Mouse (Mus musculus) midbrain, postnatal 0 days (tissue): ENCODE results near the gene Zkscan3. TPM values are rescaled to one million over a fixed set of nuclear protein-coding genes. Genes with fewer than 3 reads are reported as not detected.

Source experiments
- ATAC-seq: fragments of 200-750 bp; cut with Nextera tagmentation; 2 replicates; pipeline ENCODE4 v1.8.0; 2017; ENCODE audit warnings: moderate number of reproducible peaks, mild to moderate bottlenecking, moderate TSS enrichment, moderate library complexity; ENCODE audit not compliant: low FRiP score
- DNase-seq: peaks from one replicate; pipeline ENCODE4 v3.0.0-alpha.2; 2015; ENCODE audit warnings: low spot score
- H3K27ac ChIP-seq: fragments of 300-500 bp; sonication (generic); 2 replicates; pipeline ENCODE4 v1.5.1; 2014; ENCODE audit warnings: low read depth, mild to moderate bottlenecking, low read length, mixed read lengths
- H3K27me3 ChIP-seq: fragments of 300-500 bp; sonication (generic); 2 replicates; pipeline ENCODE4 v1.6.1; 2014; ENCODE audit warnings: low read length, control low read depth, mixed read lengths; ENCODE audit not compliant: insufficient read depth
- H3K36me3 ChIP-seq: fragments of 300-500 bp; sonication (generic); 2 replicates; pipeline ENCODE4 v1.6.1; 2014; ENCODE audit warnings: low read length, control low read depth, mixed read lengths; ENCODE audit not compliant: insufficient read depth
- H3K4me1 ChIP-seq: fragments of 300-500 bp; sonication (generic); 2 replicates; pipeline ENCODE4 v1.6.1; 2014; ENCODE audit warnings: mild to moderate bottlenecking, control low read depth, antibody characterized with exemption, low read length, mixed read lengths; ENCODE audit not compliant: insufficient read depth
- H3K4me2 ChIP-seq: fragments of 300-500 bp; sonication (generic); 2 replicates; pipeline ENCODE4 v1.6.1; 2014; ENCODE audit warnings: low read depth, mild to moderate bottlenecking, low read length, mixed read lengths; ENCODE audit not compliant: poor library complexity, severe bottlenecking
- H3K4me3 ChIP-seq: fragments of 300-500 bp; sonication (generic); 2 replicates; pipeline ENCODE4 v1.5.1; 2014; ENCODE audit warnings: low read depth, mild to moderate bottlenecking, low read length, moderate library complexity
- H3K9ac ChIP-seq: fragments of 300-500 bp; sonication (generic); replicated peaks from 2 replicates; pipeline ENCODE4 v1.6.1; 2014; ENCODE audit warnings: mild to moderate bottlenecking, low read length, moderate library complexity, mixed read lengths; ENCODE audit not compliant: poor library complexity, severe bottlenecking
- H3K9me3 ChIP-seq: fragments of 300-500 bp; sonication (generic); 2 replicates; pipeline ENCODE4 v1.6.1; 2016; ENCODE audit warnings: low read length, control low read depth
- CTCF ChIP-seq: IDR thresholded peaks from 2 replicates; pipeline ENCODE4 v1.5.1; 2016; ENCODE audit warnings: antibody characterized with exemption, mild to moderate bottlenecking
- WGBS: fragments of 180-500 bp; shearing (Covaris S2); extraction: QIAGEN DNeasy Blood & Tissue Kit; methylation state at CpG from one replicate; pipeline ENCODE4 v1.1.7; 2014; 5-methylcytosine and 5-hydroxymethylcytosine counted together
- polyA plus RNA-seq: library from polyadenylated mRNA; unstranded; fragments of >200 nt; fragmentation: Nextera tagmentation; extraction: Ambion mirVana; gene quantifications from 2 replicates; pipeline ENCODE4 v1.2.1, GENCODE M21; 2015
- total RNA-seq: library from RNA; depleted of rRNA; stranded (reverse); fragments of >200 nt; gene quantifications from 2 replicates; pipeline ENCODE4 v1.2.3, GENCODE M21; 2014

Gene Zkscan3
- total and polyA plus RNA-seq, 2 experiments from 2014 or later: 32.9 to 37.9 TPM

DNA sequence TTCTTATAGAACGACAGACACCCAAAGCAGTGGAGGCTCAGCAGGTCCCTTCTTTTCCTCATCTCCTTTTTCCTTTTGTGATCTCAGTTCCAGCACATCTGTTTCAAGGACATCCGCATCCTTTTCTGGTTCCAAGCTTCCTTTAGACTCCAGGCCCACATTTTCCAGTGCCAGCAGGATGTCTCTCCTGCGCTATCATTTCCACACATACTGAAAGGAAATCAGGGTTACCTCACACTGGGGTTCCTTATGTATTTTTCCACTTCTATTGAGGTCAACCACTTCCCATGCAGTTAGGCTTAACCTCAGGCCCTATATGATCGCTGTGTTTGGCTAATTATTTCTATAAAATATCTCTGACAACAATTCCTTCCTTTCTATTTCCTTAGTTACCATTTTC, 32.9 kb upstream of the Zkscan3 start:
- no peaks in the 10 kb centered on the region for H3K27me3 ChIP-seq
- H3K9ac ChIP-seq: no peak overlapping the region
- 91% methylated on average over 4 of the region's 4 CpGs for WGBS
- H3K4me1 ChIP-seq: no peaks in the 10 kb centered on the region
- no peak for DNase-seq
- H3K27ac ChIP-seq: no peak overlapping the region
- ATAC-seq: no peak
- no peak overlapping the region for H3K4me2 ChIP-seq
- H3K9me3 ChIP-seq: no peaks in the 10 kb centered on the region
- H3K4me3 ChIP-seq: no peak overlapping the region
- TF ChIP-seq CTCF: no peak
- no peaks in the 10 kb centered on the region for H3K36me3 ChIP-seq

DNA sequence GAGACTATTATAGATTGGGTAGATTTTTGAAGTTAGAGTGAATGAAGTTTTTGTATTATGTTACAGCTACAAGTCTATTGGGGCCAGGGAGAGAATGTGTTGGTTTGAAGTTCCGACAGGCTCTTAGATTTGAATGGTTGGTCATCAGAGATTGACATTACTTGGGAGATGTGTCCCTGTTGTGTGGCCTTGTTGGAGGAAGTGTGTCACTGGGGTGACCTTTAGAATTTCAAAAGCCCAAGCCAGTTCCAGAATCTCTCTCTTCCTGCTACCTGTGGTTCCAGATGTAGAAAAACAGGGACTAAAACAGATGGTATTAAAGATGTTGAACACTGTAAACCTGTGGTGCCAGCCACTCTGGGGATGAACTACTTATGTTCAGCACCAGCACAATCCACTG, 25.1 kb upstream of the Zkscan3 start:
- no peak for DNase-seq
- H3K27ac ChIP-seq: no peak overlapping the region
- no peak for TF ChIP-seq CTCF

DNA sequence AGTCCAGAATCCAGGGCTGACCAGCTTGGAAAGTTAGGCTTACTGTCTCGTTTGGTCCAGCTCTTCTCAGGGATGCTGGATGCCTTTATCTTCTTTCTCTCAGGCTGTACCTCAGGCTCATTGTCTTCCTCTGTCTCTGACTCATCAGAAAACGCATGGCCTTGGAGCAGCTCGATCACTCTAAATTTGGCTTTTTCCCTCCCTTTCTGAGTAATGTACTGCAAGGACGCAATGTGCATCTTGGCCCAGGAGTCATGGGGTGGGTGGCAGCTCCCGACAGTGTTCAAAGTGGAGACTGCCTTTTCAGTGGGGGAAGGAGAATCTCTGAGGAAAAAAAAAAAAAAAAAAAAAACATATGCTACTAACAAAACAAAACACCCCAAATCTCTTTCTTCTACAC, 20.7 kb upstream of the Zkscan3 start:
- no peaks in the 10 kb centered on the region for H3K9me3 ChIP-seq
- H3K4me2 ChIP-seq: no peak overlapping the region
- ATAC-seq (no peak), DNase-seq (no peak)
- TF ChIP-seq CTCF: no peak
- H3K4me3 ChIP-seq: no peak overlapping the region
- 74% methylated on average over 5 of the region's 5 CpGs for WGBS
- no peak overlapping the region for H3K27ac ChIP-seq
- no peak overlapping the region for H3K9ac ChIP-seq
- H3K4me1 ChIP-seq: no peaks in the 10 kb centered on the region
- no peaks in the 10 kb centered on the region for H3K27me3 ChIP-seq
- no peaks in the 10 kb centered on the region for H3K36me3 ChIP-seq

More for the DNA sequence above, 25.1 kb upstream of the Zkscan3 start:
- H3K9ac ChIP-seq: no peak overlapping the region
- ATAC-seq: no peak
- no peaks in the 10 kb centered on the region for H3K27me3 ChIP-seq
- H3K9me3 ChIP-seq: no peaks in the 10 kb centered on the region
- no peak overlapping the region for H3K4me3 ChIP-seq
- 97% methylated on average over 1 of the region's 1 CpGs for WGBS
- no peak overlapping the region for H3K4me2 ChIP-seq
- no peaks in the 10 kb centered on the region for H3K36me3 ChIP-seq
- H3K4me1 ChIP-seq: no peaks in the 10 kb centered on the region

DNA sequence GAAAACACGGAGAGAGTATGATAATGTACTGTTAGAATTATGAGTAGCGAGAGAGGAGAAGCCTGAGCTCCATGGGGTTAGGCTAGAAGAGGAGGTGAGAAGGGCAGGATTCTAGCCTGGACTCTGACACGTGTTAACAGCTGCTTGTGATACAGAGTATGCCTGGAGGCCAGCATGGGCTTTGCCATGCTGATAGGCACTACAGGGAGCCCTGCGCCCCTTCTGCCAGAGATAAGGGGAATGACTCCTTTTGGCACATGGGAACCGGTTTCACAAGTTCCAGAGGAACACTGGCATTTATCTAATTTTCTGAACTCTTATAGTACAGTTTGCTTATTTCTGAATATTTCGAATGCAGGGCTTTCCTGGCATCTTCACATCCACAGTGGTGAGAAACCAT, 16.3 kb upstream of the Zkscan3 start:
- H3K27ac ChIP-seq: no peak overlapping the region
- no peaks in the 10 kb centered on the region for H3K27me3 ChIP-seq
- H3K4me1 ChIP-seq: no peaks in the 10 kb centered on the region
- no peak overlapping the region for H3K4me3 ChIP-seq
- DNase-seq: no peak
- 69% methylated on average over 6 of the region's 6 CpGs for WGBS
- no peaks in the 10 kb centered on the region for H3K9me3 ChIP-seq
- no peak overlapping the region for H3K4me2 ChIP-seq
- no peaks in the 10 kb centered on the region for H3K36me3 ChIP-seq
- ATAC-seq: no peak
- no peak overlapping the region for H3K9ac ChIP-seq
- TF ChIP-seq CTCF: no peak

DNA sequence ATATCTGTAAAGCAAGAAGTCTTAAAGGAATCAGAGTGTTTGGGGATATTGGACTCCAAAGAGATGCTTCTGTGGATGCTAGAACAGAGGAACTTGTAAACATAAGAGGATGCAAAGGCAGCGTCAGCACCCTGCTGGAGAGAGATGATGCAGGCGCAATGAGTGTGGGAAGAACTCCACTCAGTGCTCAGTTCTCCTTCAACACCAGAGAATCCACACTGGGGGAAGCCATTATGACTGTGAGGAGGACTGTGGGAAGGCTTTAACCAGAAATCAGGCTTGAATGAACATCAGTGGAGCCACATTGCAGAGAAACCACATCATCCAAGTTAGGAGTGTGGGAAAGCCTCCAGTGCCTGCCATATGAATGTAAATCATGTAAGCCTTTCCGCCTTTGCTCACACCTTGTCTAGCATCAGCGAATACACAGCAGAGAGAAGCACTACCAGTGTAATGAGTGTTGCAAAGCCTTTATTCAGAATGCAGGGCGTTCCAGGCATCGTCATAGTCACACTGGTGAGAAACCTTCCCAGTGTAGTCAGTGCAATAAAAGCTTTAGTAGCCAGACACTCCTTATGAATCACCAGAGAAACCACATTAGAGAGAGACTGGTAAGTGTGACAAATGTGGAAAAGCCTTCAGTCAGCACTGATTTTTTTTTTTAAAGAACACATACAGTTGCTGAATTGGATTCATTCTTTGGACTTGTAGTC, 14.9 kb upstream of the Zkscan3 start:
- Histone ChIP-seq H3K36me3 (no peaks in the 10 kb centered on the region), H3K9ac (no peak overlapping the region), H3K4me2 (no peak overlapping the region), H3K4me1 (no peaks in the 10 kb centered on the region), H3K9me3 (no peaks in the 10 kb centered on the region), H3K27ac (no peak overlapping the region), H3K4me3 (no peak overlapping the region), H3K27me3 (no peaks in the 10 kb centered on the region)
- DNase-seq (no peak), ATAC-seq (no peak)
- 79% methylated on average over 6 of the region's 6 CpGs for WGBS
- no peak for TF ChIP-seq CTCF

DNA sequence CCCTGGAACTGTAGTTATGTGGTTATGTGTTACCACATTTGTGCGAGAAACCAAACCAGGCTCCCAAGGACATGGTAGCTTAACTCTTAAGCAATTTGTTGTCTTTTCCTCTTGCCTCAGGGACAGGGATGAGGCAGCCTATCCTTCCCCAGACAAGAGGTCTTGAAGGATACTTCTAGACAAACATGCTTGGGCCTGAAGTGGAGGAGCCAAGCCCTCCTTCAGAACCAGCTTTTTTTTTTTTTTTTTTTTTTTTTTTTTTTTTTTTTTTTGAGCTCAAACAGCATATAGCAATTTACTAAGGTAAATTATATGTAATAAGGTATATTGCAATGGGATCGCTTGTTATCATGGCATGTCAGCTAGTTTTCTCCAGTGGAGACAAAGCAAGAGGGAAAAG, 13.2 kb upstream of the Zkscan3 start:
- DNase-seq: no peak
- H3K9ac ChIP-seq: no peak overlapping the region
- H3K27ac ChIP-seq: no peak overlapping the region
- H3K9me3 ChIP-seq: no peaks in the 10 kb centered on the region
- H3K27me3 ChIP-seq: no peaks in the 10 kb centered on the region
- no peak for TF ChIP-seq CTCF
- H3K4me3 ChIP-seq: no peak overlapping the region
- H3K4me1 ChIP-seq: no peaks in the 10 kb centered on the region
- H3K4me2 ChIP-seq: no peak overlapping the region
- H3K36me3 ChIP-seq: no peaks in the 10 kb centered on the region
- no peak for ATAC-seq
- WGBS: 96% methylated on average over 2 of the region's 2 CpGs
